Mouse (Mus musculus) frontal cortex, postnatal 10 days (tissue): ENCODE results near the gene Mbd5.
"Not testable (repeated sequence)": the region's sequence is repeated elsewhere in the genome, so short reads cannot be mapped to it uniquely, and the experiment has no call there.

Experiments used
- DNase-seq, 2 experiments: peaks; one replicate each; pipeline ENCODE4 v3.0.0; 2022; ENCODE audit warnings: low spot score in 2 of 2, mixed read lengths in 1 of 2

Gene Mbd5

GRCm38 (mm10) chr2:49160232-49160947, 211.1 kb downstream of the Mbd5 start:
- DNase-seq = no peak

DNA sequence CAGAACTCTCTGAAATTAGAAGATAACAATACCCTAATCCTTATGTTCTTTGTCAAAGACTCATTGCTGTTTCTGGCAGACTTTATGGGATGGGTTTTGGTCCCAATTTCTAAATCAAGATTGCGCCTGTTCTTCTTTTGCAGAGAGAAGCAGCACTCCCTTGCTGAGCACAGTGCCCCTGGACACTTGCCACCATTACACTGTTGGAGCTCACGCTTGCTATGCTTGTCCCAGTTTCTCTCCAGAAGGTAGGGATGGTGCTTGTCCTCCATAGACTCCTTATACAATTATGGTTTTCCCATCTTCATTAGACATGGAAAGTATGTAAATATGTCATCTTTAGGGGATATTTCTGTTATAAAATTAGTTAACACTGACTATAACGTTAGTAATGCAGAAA, 220.5 kb downstream of the Mbd5 start:
- DNase-seq = no peak

- no peak for DNase-seq
Measured at GRCm38 (mm10) chr2:49177015-49177414, 227.7 kb downstream of the Mbd5 start.

DNA sequence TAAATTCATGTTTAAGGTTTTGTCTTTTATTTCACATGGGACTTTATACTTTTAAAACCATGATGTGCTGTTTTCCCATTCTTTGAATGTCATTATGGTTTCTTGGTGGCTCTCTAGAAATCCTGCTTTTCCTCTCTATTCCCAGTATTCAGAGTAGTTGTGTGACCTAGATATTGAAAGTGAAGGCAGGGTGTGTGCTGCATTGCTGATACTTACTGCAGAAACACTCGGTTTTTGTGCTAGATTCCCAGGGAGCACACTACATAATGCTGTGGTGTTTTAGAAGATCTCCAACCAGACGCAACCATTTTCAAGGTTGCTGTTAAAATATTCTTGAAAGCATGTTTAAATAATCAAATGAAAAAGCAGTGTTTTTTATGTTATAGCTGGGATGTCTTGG, 241.7 kb downstream of the Mbd5 start:
- no peak for DNase-seq

DNA sequence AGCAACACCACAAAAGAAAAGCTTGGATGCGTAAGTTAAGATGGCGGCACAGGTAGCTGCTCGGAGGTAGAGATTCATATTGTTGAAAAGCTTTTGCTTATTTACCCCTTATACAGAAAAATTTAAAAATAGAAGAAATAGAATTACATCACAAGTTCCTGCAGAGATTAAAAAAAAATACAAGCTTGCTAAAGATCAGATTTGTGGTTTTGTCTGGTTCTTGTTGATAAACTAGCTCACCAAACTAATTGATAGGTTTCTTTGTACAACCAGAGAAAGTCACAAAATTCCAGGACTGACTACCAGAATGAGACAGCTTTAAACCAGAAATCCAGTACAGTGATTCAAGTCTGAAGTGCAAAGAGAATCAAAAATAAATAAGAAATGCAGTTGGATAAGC, 242.4 kb downstream of the Mbd5 start:
- DNase-seq = no peak

DNA sequence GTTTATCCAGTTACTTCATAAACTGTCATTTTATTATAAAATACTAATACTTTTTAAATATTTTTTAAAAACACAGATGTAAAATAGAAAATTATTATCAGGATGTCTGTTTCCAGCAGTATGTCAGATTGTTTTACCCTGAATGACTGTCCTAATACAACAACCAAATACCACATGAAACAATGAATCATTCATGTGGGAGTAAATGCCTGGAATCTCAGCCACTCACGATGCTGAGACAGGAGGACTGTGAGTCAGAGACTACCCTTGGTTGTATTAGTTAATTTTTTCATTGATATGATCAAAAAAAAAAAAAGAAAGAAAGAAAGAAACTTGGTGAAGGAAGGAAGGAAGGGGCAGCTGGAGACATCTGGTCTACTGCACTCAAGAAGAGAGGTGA, 254.8 kb downstream of the Mbd5 start:
- no peak for DNase-seq

DNA sequence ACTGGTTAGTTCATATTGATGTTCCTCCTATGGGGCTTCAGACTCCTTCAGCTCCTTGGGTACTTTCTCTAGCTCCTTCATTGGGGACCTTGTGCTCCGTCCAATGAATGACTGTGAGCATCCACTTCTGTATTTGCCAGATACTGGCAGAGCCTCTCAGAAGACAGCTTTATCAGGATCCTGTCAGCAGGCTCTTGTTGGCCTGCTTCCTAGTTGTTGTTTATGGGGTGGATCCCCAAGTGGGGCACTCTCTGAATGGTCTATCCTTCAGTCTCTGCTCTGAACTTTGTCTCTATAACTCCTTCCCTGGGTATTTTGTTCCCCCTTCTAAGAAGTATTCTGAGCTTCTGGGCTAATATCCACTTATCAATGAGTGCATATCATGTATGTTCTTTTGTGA, 256.4 kb downstream of the Mbd5 start:
- DNase-seq = not testable (repeated sequence)

- no peak for DNase-seq
Measured at GRCm38 (mm10) chr2:49209349-49209748, 260.0 kb downstream of the Mbd5 start.

GRCm38 (mm10) chr2:49210408-49210807, 261.1 kb downstream of the Mbd5 start:
- no peak for DNase-seq

DNA sequence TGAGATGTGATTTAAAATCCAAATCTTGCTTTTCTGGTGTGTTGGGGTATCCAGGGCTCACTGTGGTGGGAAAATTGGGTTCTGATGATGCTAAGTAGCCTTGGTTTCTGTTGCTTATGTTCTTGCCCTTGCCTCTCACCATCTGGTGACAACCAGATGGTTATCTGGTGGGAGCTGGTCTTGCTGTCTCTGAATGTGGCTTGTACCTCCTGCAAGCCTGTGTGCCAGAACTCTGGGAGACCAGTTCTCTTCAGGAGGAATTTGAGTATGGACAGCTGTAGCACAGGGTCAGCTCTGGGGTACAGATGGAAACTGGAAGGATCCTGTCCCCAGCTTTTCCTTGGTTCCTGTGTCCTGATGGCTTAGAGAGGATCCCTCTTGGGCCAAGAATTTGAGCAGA, 280.4 kb downstream of the Mbd5 start:
- DNase-seq = no peak

DNA sequence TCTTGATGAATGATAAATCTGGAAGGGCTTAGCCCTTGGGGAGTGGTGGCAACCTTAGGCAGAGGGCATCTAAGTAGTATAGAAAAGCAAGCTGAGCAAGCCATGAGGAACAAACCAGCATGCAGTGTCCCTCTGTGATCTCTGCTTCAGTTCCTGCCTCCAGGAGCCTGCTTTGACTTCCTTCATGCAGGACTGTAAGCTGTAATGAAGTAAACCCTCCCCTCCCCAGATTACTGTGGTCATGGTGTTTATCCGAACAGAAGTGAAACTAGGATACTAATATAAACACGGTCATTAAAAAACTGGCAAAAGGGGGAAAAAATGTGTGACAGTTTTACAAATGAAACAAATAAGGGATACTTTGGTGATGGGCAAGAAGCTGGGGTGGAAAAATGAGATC, 284.8 kb downstream of the Mbd5 start:
- no peak for DNase-seq

DNA sequence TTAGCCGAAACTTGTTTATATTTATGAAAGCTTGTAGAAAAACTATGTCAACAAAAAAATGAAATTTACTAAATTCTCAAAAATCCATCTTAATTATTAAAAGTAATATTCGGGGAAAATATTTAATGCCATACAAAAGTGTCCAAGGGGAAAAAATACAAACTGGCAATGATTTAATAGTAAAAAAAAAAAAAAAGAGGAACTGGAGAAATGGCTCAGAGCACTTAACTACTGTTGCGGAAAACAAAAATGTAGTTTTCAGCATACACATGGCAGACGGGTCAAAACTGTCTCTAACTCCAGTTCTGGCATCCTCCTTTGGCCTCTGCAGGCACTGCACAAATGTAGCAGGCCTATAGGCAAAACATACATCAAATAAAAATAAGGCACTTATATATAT, 292.4 kb downstream of the Mbd5 start:
- DNase-seq = no peak

DNA sequence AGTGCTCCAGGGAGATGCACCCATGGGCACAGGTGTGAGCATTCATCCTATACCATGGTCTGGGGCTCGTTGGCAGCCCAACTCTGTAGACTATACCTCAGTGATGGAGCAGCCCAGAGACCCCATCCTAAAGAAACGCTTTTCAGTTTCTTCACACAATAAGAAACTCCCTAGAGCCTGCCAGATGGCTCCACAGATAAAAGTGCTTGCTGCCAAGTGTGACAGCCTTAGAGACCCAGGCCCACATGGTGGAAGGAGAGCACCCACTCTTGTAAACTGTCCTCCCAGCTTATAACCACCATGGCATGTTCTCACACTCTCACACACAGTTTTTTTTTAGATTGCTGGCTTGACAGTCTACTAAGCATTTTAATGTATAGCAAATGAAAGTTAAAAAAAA, 314.8 kb downstream of the Mbd5 start:
- DNase-seq = no peak

DNA sequence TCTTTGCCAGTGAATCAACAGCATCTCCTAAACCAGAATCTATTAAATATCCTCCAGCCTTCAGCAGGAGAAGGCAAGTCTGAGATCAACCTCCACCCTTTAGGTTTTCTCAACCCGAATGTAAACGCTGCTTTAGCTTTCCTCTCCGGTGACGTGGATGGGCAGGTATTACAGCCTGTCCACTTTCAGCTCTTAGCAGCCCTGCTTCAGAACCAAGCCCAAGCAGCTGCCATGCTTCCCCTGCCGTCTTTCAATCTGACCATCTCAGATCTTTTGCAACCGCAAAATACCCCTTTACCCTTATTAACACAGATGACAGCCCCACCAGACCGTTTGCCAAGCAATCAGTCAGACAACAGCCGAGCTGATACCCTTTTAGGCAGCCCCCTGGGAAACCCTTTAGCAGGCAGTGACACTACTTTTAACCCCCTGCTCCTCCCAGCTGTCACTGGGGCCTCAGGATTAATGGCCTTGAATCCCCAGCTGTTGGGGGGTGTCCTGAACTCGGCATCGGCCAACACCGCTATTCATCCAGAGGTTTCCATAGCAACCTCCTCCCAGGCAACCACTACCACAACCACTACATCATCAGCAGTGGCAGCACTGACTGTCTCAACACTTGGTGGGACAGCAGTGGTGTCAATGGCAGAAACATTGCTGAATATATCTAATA, 323.1 kb downstream of the Mbd5 start:
- DNase-seq = no peak

- DNase-seq = no peak
Measured at GRCm38 (mm10) chr2:49276017-49276722, 326.9 kb downstream of the Mbd5 start.

- no peak for DNase-seq
Measured at GRCm38 (mm10) chr2:49280496-49280895, 331.2 kb downstream of the Mbd5 start.

DNA sequence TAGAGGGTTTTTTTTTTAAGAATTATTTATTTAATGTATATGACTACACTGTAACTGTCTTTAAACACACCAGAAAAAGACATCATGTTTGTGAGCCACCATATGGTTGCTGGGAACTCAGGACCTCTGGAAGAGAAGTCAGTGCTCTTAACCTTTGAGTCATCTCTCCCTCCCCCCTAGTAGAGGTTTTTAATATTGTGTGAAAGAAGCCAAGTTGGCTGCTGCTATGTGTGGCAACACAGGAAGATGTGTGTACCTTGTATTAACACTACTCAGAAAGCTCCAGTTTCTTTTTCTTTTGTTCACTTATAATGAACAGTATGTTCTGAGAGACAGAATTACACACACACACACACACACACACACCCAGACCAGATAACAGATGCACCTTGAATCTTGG, 334.3 kb downstream of the Mbd5 start:
- DNase-seq = no peak

DNA sequence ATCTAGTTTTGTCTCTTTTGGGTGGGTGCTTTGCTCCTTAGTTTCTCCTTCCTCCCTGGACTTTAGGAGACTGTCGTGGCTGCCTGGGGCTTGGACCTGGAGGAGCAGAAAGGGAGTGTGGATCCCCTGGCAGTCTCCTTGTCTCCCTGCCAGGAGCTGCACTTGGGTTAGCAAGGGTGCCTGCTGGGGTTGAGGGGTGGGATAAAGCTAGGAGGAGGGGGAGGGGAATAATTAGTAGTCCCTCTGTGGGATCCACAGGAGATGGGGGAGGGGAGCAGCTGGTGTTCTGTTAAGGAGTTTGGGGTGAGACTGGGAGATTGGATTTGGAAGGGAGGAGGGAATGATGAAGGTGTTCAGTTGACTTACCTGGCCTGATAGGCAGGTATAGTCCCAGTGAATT, 337.7 kb downstream of the Mbd5 start:
- DNase-seq = no peak

- DNase-seq = no peak
Measured at GRCm38 (mm10) chr2:49291709-49292108, 342.4 kb downstream of the Mbd5 start.

DNA sequence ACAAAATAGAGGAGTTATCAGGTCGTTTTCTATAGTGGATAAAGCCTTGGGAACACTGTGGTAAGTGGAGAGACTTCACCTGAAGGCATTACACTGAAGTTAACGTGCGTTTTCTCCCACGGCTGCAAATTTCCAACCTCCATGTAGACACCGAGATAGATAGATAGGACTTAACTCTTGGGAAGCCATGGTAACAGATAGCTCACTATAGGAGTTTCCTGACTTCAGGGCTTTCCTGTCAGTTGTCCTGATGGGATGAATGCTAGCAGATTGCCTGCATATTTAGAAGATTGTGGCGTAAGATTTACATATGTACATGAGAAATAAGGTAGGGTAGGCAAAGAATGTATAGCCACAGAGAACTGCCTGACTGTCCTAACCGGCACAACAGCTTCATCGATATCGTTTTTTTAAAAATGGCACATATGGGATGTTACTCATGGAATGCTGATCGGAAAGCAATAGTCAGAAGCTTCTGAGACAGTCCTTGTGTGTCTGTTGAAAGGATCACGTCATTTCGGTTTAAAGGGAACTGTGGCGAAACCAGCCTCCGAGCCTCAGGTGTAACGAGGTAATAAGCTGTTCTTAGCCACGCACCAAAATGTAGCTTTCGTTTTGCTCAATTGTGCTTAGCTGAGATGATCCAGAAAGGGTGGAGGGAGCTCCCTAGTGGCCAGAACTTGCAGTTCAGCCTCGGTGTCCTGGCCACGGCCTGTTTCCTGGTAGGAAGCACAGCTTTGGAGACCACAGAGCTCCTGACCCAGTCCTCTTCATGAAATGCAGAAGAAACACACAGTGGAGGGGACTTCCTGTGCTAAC, 363.5 kb downstream of the Mbd5 start:
- peak; percentile 60 to 81 for DNase-seq

DNA sequence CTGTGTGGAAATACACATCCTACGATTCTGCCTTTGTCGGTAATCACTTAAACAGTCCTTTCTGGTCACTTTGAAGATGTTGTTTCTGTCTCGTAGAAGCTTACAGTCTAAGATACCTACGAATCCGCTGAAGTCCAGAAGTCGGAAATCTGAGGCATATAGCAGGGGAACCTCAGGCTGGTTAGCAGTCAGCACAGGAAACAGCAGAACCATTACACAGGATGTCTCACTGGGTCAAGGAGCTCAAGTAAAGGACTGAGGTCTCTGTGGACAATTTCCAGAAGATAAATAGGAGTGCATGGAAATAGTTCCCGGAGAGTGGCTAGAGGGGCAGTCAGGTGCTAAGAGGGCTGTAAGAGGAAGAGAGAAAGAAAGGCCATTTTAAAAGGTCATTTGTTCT, 384.3 kb downstream of the Mbd5 start:
- no peak for DNase-seq

- no peak for DNase-seq
Measured at GRCm38 (mm10) chr2:49335267-49335666, 386.0 kb downstream of the Mbd5 start.
